Mouse (Mus musculus) Patski (cell line): ENCODE measurements around the gene Lefty2. TPM values are rescaled to one million over a fixed set of nuclear protein-coding genes. Genes with fewer than 3 reads are reported as not detected.

Source experiments
- ATAC-seq: fragments of 100-300 bp; one replicate; pipeline ENCODE4 v1.8.0; 2021
- CTCF ChIA-PET: fragments of 350-600 bp; sonication (Branson Sonifier 250); formaldehyde crosslinking; loops from one replicate; lab custom pipeline; 2022; ENCODE audit warnings: inconsistent platforms; lab: Charles Lee
- POLR2A ChIA-PET: fragments of 350-600 bp; sonication (Branson Sonifier 250); formaldehyde crosslinking; loops from one replicate; lab custom pipeline; 2022; ENCODE audit warnings: antibody characterized with exemption, inconsistent platforms; lab: Charles Lee
- DNase-seq: peaks from one replicate; pipeline ENCODE4 v3.0.0-alpha.2; 2011; ENCODE audit warnings: low read depth, low spot score
- H3K27me3 ChIP-seq: fragments of 371-371 bp; one replicate; pipeline ENCODE4 v1.5.1; 2021
- CTCF ChIP-seq: fragments of 100-300 bp; IDR thresholded peaks from one replicate; pipeline ENCODE4 v1.5.1; 2021
- in situ Hi-C: fragments of 300-500 bp; cut with MboI; formaldehyde crosslinking; loops from 3 replicates; pipeline ENCODE4 v1.11.1; 2018; ENCODE audit warnings: low pct_unique_long_range_greater_than_20kb, mixed read lengths
- polyA plus RNA-seq: library from polyadenylated mRNA; unstranded; gene quantifications from one replicate; pipeline ENCODE4 v1.2.3, GENCODE M21; 2021

Gene Lefty2
- polyA plus RNA-seq, 1 experiment from 2014 or later: 0.04 TPM

DNA sequence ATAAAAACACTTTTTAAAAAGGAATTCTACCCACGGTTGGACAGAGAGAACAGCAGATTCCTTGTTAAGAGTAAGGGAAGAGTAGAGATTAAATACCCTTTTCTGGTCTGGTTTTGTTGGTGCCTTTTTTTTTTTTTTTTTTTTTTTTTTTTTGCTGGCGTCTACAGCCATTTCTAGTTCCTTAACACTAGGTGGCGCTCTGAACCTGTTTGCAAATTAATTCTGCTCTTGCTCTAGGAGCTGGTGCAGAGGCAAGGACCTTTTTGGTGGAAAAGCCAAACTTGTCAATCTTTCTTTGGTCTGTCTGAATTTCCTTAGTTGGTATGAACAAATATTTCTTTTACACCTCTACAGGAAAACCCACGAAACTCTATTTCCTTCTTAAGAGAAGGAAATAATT is 8.2 kb downstream of the Lefty2 start:
- no peak for TF ChIP-seq CTCF
- ATAC-seq: no peak
- DNase-seq: no peak
- peaks cover 3% of the 10 kb centered on the region for H3K27me3 ChIP-seq
- in situ Hi-C loops: loop anchor here (5.0 kb wide), 1 partner anchor 71 kb away; no protein-coding TSS in a partner anchor
- POLR2A ChIA-PET: interaction anchor here (0.6 kb wide), 1 partner anchor 69 kb away, joined by 7 read pairs; no protein-coding TSS in a partner anchor
- CTCF ChIA-PET: interaction anchor here (0.7 to 1.1 kb wide), 6 partner anchors 13 to 86 kb away, joined by 3 to 12 read pairs (median 3); no protein-coding TSS in a partner anchor

GRCm38 (mm10) chr1:180902915-180903314 is 10.0 kb downstream of the Lefty2 start:
- in situ Hi-C loops: loop anchor here (5.0 kb wide), 1 partner anchor 69 kb away; no protein-coding TSS in a partner anchor
- POLR2A ChIA-PET: interaction anchor here (0.9 to 1.1 kb wide), 2 partner anchors 67 to 73 kb away, joined by 4 read pairs; no protein-coding TSS in a partner anchor
- peaks cover 3% of the 10 kb centered on the region for H3K27me3 ChIP-seq
- CTCF ChIA-PET: interaction anchor here (1.0 to 1.4 kb wide), 3 partner anchors 13 to 66 kb away, joined by 3 to 5 read pairs (median 3); no protein-coding TSS in a partner anchor
- DNase-seq: no peak
- ATAC-seq: no peak
- TF ChIP-seq CTCF: no peak

- in situ Hi-C loops: loop anchor here (5.0 kb wide), 1 partner anchor 69 kb away; no protein-coding TSS in a partner anchor
- ChIA-PET POLR2A (interaction anchor here (0.8 to 3.4 kb wide), 3 partner anchors 38 to 72 kb away, joined by 3 to 7 read pairs (median 4); partner anchors contain the start of gene Tmem63a), CTCF (interaction anchor here (1.1 to 2.0 kb wide), 5 partner anchors 18 to 66 kb away, joined by 3 to 5 read pairs (median 5); no protein-coding TSS in a partner anchor)
- no peak for TF ChIP-seq CTCF
- H3K27me3 ChIP-seq: no peaks in the 10 kb centered on the region
- no peak for ATAC-seq
- DNase-seq: no peak
These were observed 10.7 kb downstream of the Lefty2 start for GRCm38 (mm10) chr1:180903666-180904038.

GRCm38 (mm10) chr1:180904039-180904814 is 11.3 kb downstream of the Lefty2 start, which contains the start of gene Pycr2:
TSS of gene Pycr2 (plus strand) at chr1:180904293.
- DNase-seq: peak; percentile 70
- ChIA-PET CTCF (interaction anchor here (1.1 to 2.1 kb wide), 6 partner anchors 17 to 70 kb away, joined by 3 to 9 read pairs (median 4); no protein-coding TSS in a partner anchor), POLR2A (interaction anchor here (0.8 to 3.4 kb wide), 4 partner anchors 8 to 72 kb away, joined by 3 to 7 read pairs (median 3); partner anchors contain the start of gene Tmem63a)
- in situ Hi-C loops: loop anchor here (5.0 kb wide), 1 partner anchor 68 kb away; no protein-coding TSS in a partner anchor
- ATAC-seq: peak; percentile 92
- no peaks in the 10 kb centered on the region for H3K27me3 ChIP-seq
- TF ChIP-seq CTCF: no peak

GRCm38 (mm10) chr1:180904815-180905080 is 11.8 kb downstream of the Lefty2 start:
- DNase-seq (no peak), ATAC-seq (no peak)
- in situ Hi-C loops: loop anchor here (5.0 kb wide), 1 partner anchor 68 kb away; no protein-coding TSS in a partner anchor
- H3K27me3 ChIP-seq: no peaks in the 10 kb centered on the region
- POLR2A ChIA-PET: interaction anchor here (0.8 to 3.4 kb wide), 4 partner anchors 8 to 71 kb away, joined by 3 to 7 read pairs (median 3); partner anchors contain the start of gene Tmem63a
- CTCF ChIA-PET: interaction anchor here (1.1 to 2.1 kb wide), 4 partner anchors 17 to 69 kb away, joined by 3 to 9 read pairs (median 4); no protein-coding TSS in a partner anchor
- TF ChIP-seq CTCF: no peak

DNA sequence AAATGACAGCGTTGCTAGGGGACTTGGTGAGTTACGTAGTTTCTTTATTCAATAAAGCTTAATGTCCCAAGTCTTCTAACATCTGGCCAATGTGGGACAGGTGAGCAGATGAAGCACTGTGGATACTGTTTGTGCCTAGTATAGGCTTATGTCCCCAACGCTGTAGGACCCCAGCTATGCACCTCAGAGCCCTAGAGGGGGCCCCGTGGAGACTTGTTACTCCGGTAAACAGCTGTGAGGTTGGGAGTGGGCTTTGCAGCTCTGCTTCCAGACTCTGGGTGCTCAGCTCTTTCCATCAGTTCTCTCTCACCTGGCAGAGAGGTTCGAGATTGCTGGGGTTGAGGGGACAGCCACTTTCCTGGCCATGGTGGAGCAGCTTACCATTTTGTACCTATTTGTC is 12.4 kb downstream of the Lefty2 start:
- POLR2A ChIA-PET: interaction anchor here (1.2 to 3.4 kb wide), 2 partner anchors 19 to 36 kb away, joined by 3 to 7 read pairs; partner anchors contain the start of gene Tmem63a
- no peak for DNase-seq
- no peak for TF ChIP-seq CTCF
- no peaks in the 10 kb centered on the region for H3K27me3 ChIP-seq
- no peak for ATAC-seq
- CTCF ChIA-PET: interaction anchor here (0.9 to 2.1 kb wide), 4 partner anchors 36 to 74 kb away, joined by 3 to 9 read pairs (median 4); no protein-coding TSS in a partner anchor
- in situ Hi-C loops: no loop called here

DNA sequence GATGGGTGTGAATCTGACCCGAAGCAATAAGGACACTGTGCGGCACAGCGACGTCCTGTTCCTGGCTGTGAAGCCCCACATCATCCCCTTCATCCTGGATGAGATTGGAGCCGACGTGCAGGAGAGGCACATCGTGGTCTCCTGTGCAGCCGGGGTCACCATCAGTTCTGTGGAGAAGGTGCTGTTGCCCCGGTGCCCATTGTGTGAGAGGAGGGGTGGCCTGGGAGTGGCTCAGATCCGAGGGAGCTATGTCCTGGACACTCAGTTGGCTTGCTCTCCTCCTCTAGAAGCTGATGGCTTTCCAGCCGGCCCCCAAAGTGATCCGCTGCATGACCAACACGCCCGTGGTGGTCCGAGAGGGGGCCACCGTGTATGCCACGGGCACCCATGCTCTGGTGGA is 13.0 kb downstream of the Lefty2 start:
- in situ Hi-C loops: no loop called here
- DNase-seq (no peak), ATAC-seq (no peak)
- ChIA-PET POLR2A (interaction anchor here (3.4 kb wide), 1 partner anchor 36 kb away, joined by 7 read pairs; the partner anchor contains the start of gene Tmem63a), CTCF (interaction anchor here (0.9 to 2.1 kb wide), 2 partner anchors 68 to 74 kb away, joined by 3 to 9 read pairs; no protein-coding TSS in a partner anchor)
- TF ChIP-seq CTCF: no peak
- no peaks in the 10 kb centered on the region for H3K27me3 ChIP-seq

- H3K27me3 ChIP-seq: no peaks in the 10 kb centered on the region
- CTCF ChIA-PET: interaction anchor here (1.4 kb wide), 1 partner anchor 68 kb away, joined by 7 read pairs; no protein-coding TSS in a partner anchor
- DNase-seq (no peak), ATAC-seq (no peak)
- POLR2A ChIA-PET: interaction anchor here (0.7 to 3.4 kb wide), 2 partner anchors 35 to 140 kb away, joined by 4 to 7 read pairs; partner anchors contain the start of gene Tmem63a
- in situ Hi-C loops: no loop called here
- TF ChIP-seq CTCF: no peak
These were observed 13.7 kb downstream of the Lefty2 start for GRCm38 (mm10) chr1:180906461-180907147.

DNA sequence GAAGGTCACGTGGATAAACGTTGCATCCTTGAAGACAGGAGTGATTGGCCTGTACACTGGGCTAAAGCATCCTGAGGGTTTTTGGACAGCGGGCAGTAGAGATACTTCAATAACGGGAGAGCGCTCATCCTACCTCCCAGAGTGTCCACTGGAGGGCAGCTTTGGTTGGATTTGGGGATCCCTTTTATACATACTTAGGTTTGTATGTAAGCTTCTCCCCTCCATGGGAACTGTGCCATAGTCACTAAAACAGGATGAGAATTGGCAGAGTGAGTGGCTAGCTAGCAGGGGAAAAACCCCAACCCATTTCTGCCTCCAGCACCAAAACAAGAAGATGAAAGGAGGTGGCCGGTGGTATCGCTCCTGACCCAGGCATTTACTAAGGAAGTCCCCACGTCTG is 18.2 kb downstream of the Lefty2 start:
- ChIA-PET POLR2A (interaction anchor here (0.9 kb wide), 1 partner anchor 30 kb away, joined by 3 read pairs; no protein-coding TSS in a partner anchor), CTCF (interaction anchor here (0.6 to 3.0 kb wide), 8 partner anchors 11 to 63 kb away, joined by 3 to 12 read pairs (median 4); partner anchors contain the start of gene Tmem63a)
- no peak for TF ChIP-seq CTCF
- no peaks in the 10 kb centered on the region for H3K27me3 ChIP-seq
- in situ Hi-C loops: no loop called here
- ATAC-seq: no peak
- no peak for DNase-seq
